In genomic region chr9:63998026-63998425, GRCm38 (mm10) we compare ENCODE assay signal across 9 mouse cellular contexts. TPM values are rescaled to one million over a fixed set of nuclear protein-coding genes. Genes with fewer than 3 reads are reported as not detected.
DNase-seq lines count a peak whose midpoint lies in the region; ATAC-seq and TF ChIP-seq lines count a peak whose summit lies in the region.
"Had no signal": no experiment of that assay in that cellular context is flagged by ENCODE, and none has a peak within 500 bp of the region (broad histone marks: within the 10 kb centered on the region; RNA-seq: fewer than 3 reads in every experiment).

No protein-coding gene starts in this region.

- 77% methylated on average over 14 of the region's 14 CpGs for WGBS in heart, embryonic 14.5 days
- WGBS in midbrain, embryonic 10.5 days, result 78% methylated on average over 14 of the region's 14 CpGs
- 76% methylated on average over 14 of the region's 14 CpGs for WGBS in midbrain, embryonic 14.5 days
- 66% methylated on average over 14 of the region's 14 CpGs for WGBS in forebrain, embryonic 16.5 days
- 65% methylated on average over 14 of the region's 14 CpGs for WGBS in midbrain, postnatal 0 days

- peak overlapping the region in 1 of 2 experiments; percentile 43; a peak in 1 of 4 replicates for H3K27ac ChIP-seq in heart, embryonic 14.5 days (replicated peaks in 1 of 2; ENCODE audit: control insufficient read depth in 1 of 2, insufficient read depth in 1 of 2, low read depth in 2 of 2, low read length in 2 of 2)
- H3K27ac ChIP-seq in midbrain, embryonic 10.5 days (replicated peaks), result peak overlapping the region; percentile 29; the same call in 1 of the 2 replicates
- no peak overlapping the region for H3K27ac ChIP-seq in midbrain, embryonic 14.5 days (replicated peaks; ENCODE audit: low read depth, low read length)
- H3K27ac ChIP-seq in forebrain, embryonic 16.5 days (ENCODE audit: low read length), result peak overlapping the region; percentile 54; the same call in 1 of the 2 replicates
- 0 out of 2 replicates have a peak overlapping the region, but pooled peaks have one; percentile 7 for H3K27ac ChIP-seq in midbrain, postnatal 0 days (ENCODE audit: low read depth, low read length)

- intact Hi-C loops in heart, postnatal 36 days (cut with DNase I), result loop anchor here (2.0 kb wide), 1 partner anchor 19 kb away; no protein-coding TSS in a partner anchor
- intact Hi-C loops in left cerebral cortex, postnatal 4 days (cut with DNase I), result no loop called here

- no peak for TF ChIP-seq CTCF in midbrain, postnatal 0 days (IDR thresholded peaks at IDR 0.05)

- H3K9me3 ChIP-seq in heart, embryonic 14.5 days (ENCODE audit: control insufficient read depth, low read length), result no peaks in the 10 kb centered on the region
- no peaks in the 10 kb centered on the region for H3K9me3 ChIP-seq in midbrain, embryonic 10.5 days (replicated peaks)
- no peaks in the 10 kb centered on the region for H3K9me3 ChIP-seq in midbrain, embryonic 14.5 days (ENCODE audit: control insufficient read depth, low read length)
- H3K9me3 ChIP-seq in forebrain, embryonic 16.5 days (ENCODE audit: control insufficient read depth, low read length), result no peaks in the 10 kb centered on the region
- no peaks in the 10 kb centered on the region for H3K9me3 ChIP-seq in midbrain, postnatal 0 days (ENCODE audit: low read length)

- no peak for ATAC-seq in heart, embryonic 14.5 days (ENCODE audit: insufficient number of reproducible peaks, insufficient read depth, low FRiP score, low read depth)
- no peak for ATAC-seq in midbrain, embryonic 14.5 days (ENCODE audit: low FRiP score, low TSS enrichment)
- ATAC-seq in forebrain, embryonic 16.5 days, result 0 out of 2 replicates have a peak, but pooled peaks have one; percentile 38
- ATAC-seq in midbrain, postnatal 0 days (ENCODE audit: low FRiP score), result no peak

- no peak for DNase-seq in heart, postnatal 36 days
- DNase-seq in midbrain, embryonic 10.5 days (ENCODE audit: low spot score), result no peak
- DNase-seq in midbrain, embryonic 14.5 days, result no peak
- DNase-seq in midbrain, postnatal 0 days (ENCODE audit: low spot score), result peak; percentile 38
- DNase-seq in left cerebral cortex, postnatal 4 days, result no peak
- DNase-seq in left cerebral cortex, adult 8-10 months (ENCODE audit: low spot score in 2 of 2), result no peak
- DNase-seq: thymus, postnatal 25 days had no signal

- peaks cover 23 to 58% of the 10 kb centered on the region in 2 experiments for H3K4me1 ChIP-seq in heart, embryonic 14.5 days (ENCODE audit: control insufficient read depth in 2 of 2, insufficient read depth in 2 of 2, low read length in 2 of 2)
- peaks cover 30% of the 10 kb centered on the region for H3K4me1 ChIP-seq in midbrain, embryonic 10.5 days
- H3K4me1 ChIP-seq in midbrain, embryonic 14.5 days (ENCODE audit: control insufficient read depth, insufficient read depth, low read length), result no peaks in the 10 kb centered on the region
- peaks cover 7% of the 10 kb centered on the region; the same call in 1 of the 2 replicates for H3K4me1 ChIP-seq in forebrain, embryonic 16.5 days (replicated peaks; ENCODE audit: control insufficient read depth, insufficient read depth, low read length)
- H3K4me1 ChIP-seq in midbrain, postnatal 0 days (ENCODE audit: insufficient read depth, low read length), result no peaks in the 10 kb centered on the region

- peak overlapping the region; percentile 9; the same call in 1 of the 2 replicates for H3K9ac ChIP-seq in heart, embryonic 14.5 days (ENCODE audit: low read length)
- no peak overlapping the region for H3K9ac ChIP-seq in midbrain, embryonic 14.5 days (replicated peaks; ENCODE audit: low read length)
- 0 out of 2 replicates have a peak overlapping the region, but pooled peaks have one; percentile 4 for H3K9ac ChIP-seq in forebrain, embryonic 16.5 days (replicated peaks; ENCODE audit: low read depth, low read length)
- H3K9ac ChIP-seq in midbrain, postnatal 0 days (replicated peaks; ENCODE audit: low read length, poor library complexity, severe bottlenecking), result 0 out of 2 replicates have a peak overlapping the region, but pooled peaks have one; percentile 8

- H3K36me3 ChIP-seq in heart, embryonic 14.5 days (ENCODE audit: control insufficient read depth, insufficient read depth, low read length), result peaks cover 89% of the 10 kb centered on the region
- H3K36me3 ChIP-seq in midbrain, embryonic 10.5 days, result peaks cover 67% of the 10 kb centered on the region
- no peaks in the 10 kb centered on the region for H3K36me3 ChIP-seq in midbrain, embryonic 14.5 days (ENCODE audit: control insufficient read depth, insufficient read depth, low read length)
- no peaks in the 10 kb centered on the region for H3K36me3 ChIP-seq in forebrain, embryonic 16.5 days (ENCODE audit: control insufficient read depth, insufficient read depth)
- no peaks in the 10 kb centered on the region for H3K36me3 ChIP-seq in midbrain, postnatal 0 days (ENCODE audit: insufficient read depth, low read length)

- no peak overlapping the region for H3K4me2 ChIP-seq in heart, embryonic 14.5 days (ENCODE audit: low read length)
- no peak overlapping the region for H3K4me2 ChIP-seq in midbrain, embryonic 14.5 days (ENCODE audit: low read length)
- H3K4me2 ChIP-seq in forebrain, embryonic 16.5 days (ENCODE audit: low read length), result no peak overlapping the region
- H3K4me2 ChIP-seq in midbrain, postnatal 0 days (ENCODE audit: low read depth, low read length, poor library complexity, severe bottlenecking), result no peak overlapping the region

- no peak overlapping the region for H3K4me3 ChIP-seq in heart, embryonic 14.5 days (ENCODE audit: control insufficient read depth in 1 of 2, insufficient read depth in 1 of 2, low read depth in 1 of 2, low read length in 2 of 2)
- H3K4me3 ChIP-seq in midbrain, embryonic 10.5 days, result no peak overlapping the region
- H3K4me3 ChIP-seq in midbrain, embryonic 14.5 days (replicated peaks; ENCODE audit: low read depth, low read length), result no peak overlapping the region
- H3K4me3 ChIP-seq in forebrain, embryonic 16.5 days (replicated peaks; ENCODE audit: low read length), result no peak overlapping the region
- no peak overlapping the region for H3K4me3 ChIP-seq in midbrain, postnatal 0 days (ENCODE audit: low read depth, low read length)

- H3K27me3 ChIP-seq in heart, embryonic 14.5 days (ENCODE audit: control insufficient read depth, insufficient read depth, low read length), result no peaks in the 10 kb centered on the region
- H3K27me3 ChIP-seq in midbrain, embryonic 10.5 days (ENCODE audit: low read depth, poor library complexity, severe bottlenecking), result no peaks in the 10 kb centered on the region
- no peaks in the 10 kb centered on the region for H3K27me3 ChIP-seq in midbrain, embryonic 14.5 days (ENCODE audit: control insufficient read depth, insufficient read depth, low read length)
- H3K27me3 ChIP-seq in forebrain, embryonic 16.5 days (replicated peaks; ENCODE audit: control insufficient read depth, insufficient read depth, low read length), result no peaks in the 10 kb centered on the region
- no peaks in the 10 kb centered on the region for H3K27me3 ChIP-seq in midbrain, postnatal 0 days (ENCODE audit: insufficient read depth, low read length)

RNA-seq across cellular contexts. Expression of gene Smad6, which starts 23.8 kb away (rescaled TPM):
- polyA plus RNA-seq in heart, embryonic 14.5 days (2014; fragmentation: Nextera tagmentation; extraction: Ambion mirVana), result 18.7 and 30.8 TPM in 2 replicates
- 10 to 100 TPM; 11.4 to 16.3 TPM for total RNA-seq in heart, postnatal 36 days (2021)
- polyA plus RNA-seq in midbrain, embryonic 10.5 days (2016; fragmentation: Nextera tagmentation; extraction: Ambion mirVana), result 3.8 and 4.4 TPM in 2 replicates
- polyA plus RNA-seq in midbrain, embryonic 14.5 days (2014; fragmentation: Nextera tagmentation; extraction: Ambion mirVana), result 0.67 and 2.0 TPM in 2 replicates
- 1.5 and 1.6 TPM in 2 replicates for polyA plus RNA-seq in forebrain, embryonic 16.5 days (2015; fragmentation: Nextera tagmentation; extraction: Ambion mirVana)
- 10.4 and 12.7 TPM in 2 replicates for total RNA-seq in midbrain, postnatal 0 days (2014; rRNA removed)
- polyA plus RNA-seq in midbrain, postnatal 0 days (2015; fragmentation: Nextera tagmentation; extraction: Ambion mirVana), result 0.97 and 1.2 TPM in 2 replicates
- total RNA-seq in left cerebral cortex, postnatal 4 days (2021), result 1 to 10 TPM; 2.0 to 2.3 TPM
- 1 to 10 TPM; 1.9 to 2.8 (median 2.1) TPM for total RNA-seq in left cerebral cortex, adult 8-10 months (2022)
